Mouse (Mus musculus): ENCODE measurements around the gene Bola1.
"Not testable (repeated sequence)": the region's sequence is repeated elsewhere in the genome, so short reads cannot be mapped to it uniquely, and the experiment has no call there.

Gene Bola1

DNA sequence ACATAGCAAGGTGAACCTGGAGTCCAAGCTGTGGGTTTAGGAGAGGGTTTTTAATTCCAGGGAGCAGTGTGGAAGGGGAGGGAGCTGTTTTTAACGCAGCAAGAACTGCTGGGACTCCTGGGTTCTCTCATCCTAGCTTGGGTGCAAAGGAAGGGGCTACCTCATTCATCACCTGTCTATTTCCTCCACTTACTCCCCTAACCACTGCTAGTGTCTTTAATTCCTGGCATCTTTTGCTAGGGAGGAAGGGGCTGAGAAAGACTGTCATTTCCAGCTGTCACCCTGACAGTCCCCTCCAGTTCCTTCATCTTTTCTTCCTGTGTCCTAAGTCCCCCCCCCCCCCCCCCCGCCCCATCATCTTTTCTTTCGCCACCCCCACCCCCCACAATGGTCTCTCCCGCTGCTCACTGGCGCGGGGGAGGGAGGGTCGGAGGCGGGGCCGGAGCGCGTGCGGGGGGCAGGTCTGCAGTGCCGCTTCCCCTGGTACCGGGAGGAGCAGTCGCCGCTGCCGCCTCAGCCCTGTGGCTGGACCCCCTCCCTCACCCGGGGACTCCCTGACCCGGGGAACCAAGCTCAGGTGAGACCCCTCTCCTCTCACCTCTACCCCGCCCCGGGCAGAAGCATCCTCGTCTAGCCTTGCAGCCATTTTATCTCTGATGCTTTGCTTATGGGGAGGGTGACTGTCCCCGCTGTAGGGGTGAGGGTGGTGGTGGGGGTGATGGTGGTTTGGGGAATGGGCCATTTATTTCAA is 38.6 kb downstream of the Bola1 start, which contains the start of gene Sv2a:
TSS of gene Sv2a (plus strand) at position 425 of the 751 bp plus-strand sequence.
- DNase-seq (ENCODE audit: low spot score in 2 of 2), result peak; percentile 59 to 70

- DNase-seq (ENCODE audit: low spot score in 2 of 2), result peak in 1 of 2 experiments; percentile 27
Measured at GRCm38 (mm10) chr3:96179531-96179930, 40.0 kb downstream of the Bola1 start.

DNA sequence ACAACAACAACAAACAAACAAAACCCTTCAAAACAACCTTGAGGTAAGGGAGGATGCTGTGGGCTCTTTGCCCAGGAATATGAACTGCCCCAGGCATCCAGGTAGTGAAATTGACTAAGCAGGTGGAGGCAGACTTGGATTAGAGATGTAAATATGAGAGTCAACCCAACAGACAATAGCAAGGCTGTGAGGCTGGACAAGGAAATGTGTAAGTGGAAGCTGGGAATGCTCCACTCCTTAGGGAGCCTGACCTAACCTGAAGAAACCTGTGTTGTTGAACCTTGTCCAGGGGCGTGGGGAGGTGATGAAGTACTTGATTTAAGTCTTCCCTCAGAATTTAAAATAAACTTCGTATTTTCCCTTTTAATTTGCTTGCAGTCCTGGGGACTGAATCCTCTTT is 40.6 kb downstream of the Bola1 start:
- DNase-seq (ENCODE audit: low spot score in 2 of 2), result no peak

DNA sequence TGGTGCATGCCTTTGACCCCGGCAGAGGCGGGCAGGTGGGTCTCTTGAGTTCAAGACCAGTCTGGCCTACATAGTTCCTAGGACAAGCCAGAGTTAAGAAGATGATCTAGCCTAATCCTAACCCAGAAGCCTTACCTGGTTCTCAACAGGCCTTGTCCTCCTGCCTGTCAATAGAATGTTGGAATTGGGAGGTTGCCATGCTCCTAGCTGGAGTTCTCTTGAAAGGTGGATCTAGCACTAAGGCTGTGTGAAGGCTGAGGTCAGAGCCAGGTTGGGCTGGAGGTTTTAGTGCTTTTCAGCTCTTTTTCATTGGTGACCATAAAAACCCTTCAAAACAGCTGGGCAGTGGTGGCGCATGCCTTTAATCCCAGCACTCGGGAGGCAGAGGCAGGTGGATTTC is 41.1 kb downstream of the Bola1 start:
- no peak for DNase-seq (ENCODE audit: low spot score in 2 of 2)

DNA sequence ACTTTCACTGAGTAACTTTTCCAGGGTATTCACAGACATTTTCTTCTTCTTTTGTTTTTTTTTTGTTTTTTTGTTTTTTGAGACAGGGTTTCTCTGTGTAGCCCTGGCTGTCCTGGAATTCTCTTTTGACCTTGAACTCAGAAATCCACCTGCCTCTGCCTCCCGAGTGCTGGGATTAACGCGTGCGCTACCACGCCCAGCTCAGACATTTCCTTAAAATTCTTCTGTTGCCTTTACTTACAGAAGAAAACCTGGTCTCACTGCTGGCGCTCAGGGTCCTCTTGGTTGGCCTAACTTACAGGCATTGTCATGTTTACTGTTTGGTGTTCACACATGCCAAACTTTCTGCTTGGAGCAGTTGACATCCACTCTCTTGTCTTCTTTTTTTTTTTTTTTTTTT is 44.3 kb downstream of the Bola1 start:
- DNase-seq (ENCODE audit: low spot score in 2 of 2), result no peak

- not testable (repeated sequence) for DNase-seq (ENCODE audit: low spot score in 2 of 2)
Measured at GRCm38 (mm10) chr3:96174042-96174441, 45.5 kb downstream of the Bola1 start.

GRCm38 (mm10) chr3:96173185-96173584 is 46.3 kb downstream of the Bola1 start:
- DNase-seq (ENCODE audit: low spot score in 2 of 2), result no peak

- DNase-seq (ENCODE audit: low spot score in 2 of 2), result peak; percentile 58 to 77
Measured at GRCm38 (mm10) chr3:96172197-96173178, 47.0 kb downstream of the Bola1 start, which contains the start of gene Sf3b4. TSS of gene Sf3b4 (plus strand) at chr3:96172332.

GRCm38 (mm10) chr3:96171583-96172196 is 47.8 kb downstream of the Bola1 start:
- DNase-seq (ENCODE audit: low spot score in 2 of 2), result no peak

DNA sequence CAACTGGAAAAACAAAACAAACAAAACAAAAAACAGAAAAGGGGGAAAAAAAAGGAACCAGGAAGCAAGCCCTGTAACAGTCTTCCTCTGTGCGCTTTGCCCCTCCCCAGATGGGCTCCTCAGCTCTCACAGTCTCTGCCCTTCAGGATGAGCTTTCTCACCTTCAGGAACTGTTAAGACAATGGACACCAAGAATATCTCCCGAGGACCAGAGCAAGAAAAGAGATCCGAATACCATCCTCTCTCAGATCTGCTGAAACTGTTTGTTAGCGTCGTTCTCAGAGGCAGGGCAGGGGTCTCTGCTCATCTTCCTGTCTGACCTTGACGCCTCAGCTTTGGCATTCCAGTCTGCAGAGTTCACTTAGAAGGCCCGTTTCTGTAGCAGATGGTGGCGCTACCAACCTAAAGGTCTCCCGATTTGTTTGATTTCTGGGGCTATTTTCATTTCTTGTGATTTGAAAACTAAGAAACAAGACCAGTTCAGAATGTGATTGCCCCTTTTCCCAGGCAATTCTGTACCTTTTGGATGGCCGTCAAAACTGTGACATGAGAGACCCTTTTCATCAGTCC is 48.4 kb downstream of the Bola1 start:
- DNase-seq (ENCODE audit: low spot score in 2 of 2), result no peak

GRCm38 (mm10) chr3:96170276-96170675 is 49.2 kb downstream of the Bola1 start:
- no peak for DNase-seq (ENCODE audit: low spot score in 2 of 2)

DNA sequence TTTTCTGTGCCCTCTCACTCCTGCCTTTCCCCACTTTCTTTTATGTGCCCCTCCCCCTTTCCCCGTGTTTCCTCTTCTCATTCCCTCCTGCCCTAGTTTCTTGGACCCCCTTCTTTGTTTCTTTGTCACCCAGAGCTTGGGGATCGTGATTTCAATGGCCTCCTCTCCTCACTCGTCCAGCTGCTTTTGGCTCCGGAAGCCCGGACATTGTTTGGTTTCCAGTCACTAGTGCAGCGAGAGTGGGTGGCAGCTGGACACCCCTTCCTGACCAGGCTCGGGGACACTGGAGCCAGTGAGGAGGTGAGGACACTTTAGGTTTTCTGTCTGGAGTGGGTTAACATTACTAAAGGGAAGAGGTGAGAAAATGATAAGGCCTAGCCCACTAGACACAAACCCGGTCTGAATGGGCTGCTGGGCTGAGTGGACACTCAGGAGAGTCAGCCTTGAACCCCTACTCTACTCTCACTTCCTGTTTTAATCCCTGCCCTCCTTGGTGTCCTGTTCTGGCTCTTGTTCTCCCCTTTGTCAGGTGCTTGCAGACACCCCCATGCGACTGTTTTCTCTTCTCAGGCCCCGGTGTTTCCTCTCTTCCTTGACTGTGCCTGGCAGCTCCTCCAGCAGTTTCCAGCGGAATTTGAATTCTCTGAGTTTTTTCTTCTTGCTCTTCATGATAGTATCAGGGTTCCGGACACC is 50.9 kb downstream of the Bola1 start:
- no peak for DNase-seq (ENCODE audit: low spot score in 2 of 2)

- no peak for DNase-seq (ENCODE audit: low spot score in 2 of 2)
Measured at GRCm38 (mm10) chr3:96163040-96163439, 56.5 kb downstream of the Bola1 start.

- no peak for DNase-seq (ENCODE audit: low spot score in 2 of 2)
Measured at GRCm38 (mm10) chr3:96161869-96162840, 57.4 kb downstream of the Bola1 start, which contains the start of gene Mtmr11. TSS of gene Mtmr11 (plus strand) at chr3:96162004.

GRCm38 (mm10) chr3:96160803-96161516 is 58.5 kb downstream of the Bola1 start:
- DNase-seq (ENCODE audit: low spot score in 2 of 2), result no peak

DNA sequence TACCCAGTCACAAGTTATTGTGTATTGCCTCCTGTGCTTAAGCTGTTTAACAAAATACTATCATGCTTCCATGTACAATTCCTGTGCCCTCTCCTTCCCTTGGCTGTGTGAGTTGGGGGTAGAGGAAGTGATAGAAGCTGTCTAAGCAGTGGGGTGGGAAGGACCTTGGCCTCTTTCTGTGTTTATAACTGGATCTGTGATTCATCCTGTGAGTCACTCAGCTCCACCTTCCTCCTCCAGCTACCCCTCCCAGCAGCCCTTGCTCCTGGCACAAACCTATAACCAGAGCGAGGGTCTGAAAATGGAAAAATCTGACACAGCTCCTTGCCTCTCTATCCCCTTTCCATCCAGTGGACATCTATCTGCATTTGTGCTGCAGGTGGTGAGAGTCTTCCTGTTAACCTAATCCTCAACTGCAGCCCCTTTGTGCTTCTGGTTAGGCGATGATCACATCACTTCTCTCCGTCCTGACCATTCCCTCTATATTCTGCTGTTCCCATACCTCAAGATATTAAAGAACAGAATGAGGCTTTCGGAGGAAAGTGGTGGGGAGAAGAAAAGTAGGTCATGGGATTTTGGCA is 59.2 kb downstream of the Bola1 start:
- no peak for DNase-seq (ENCODE audit: low spot score in 2 of 2)

DNA sequence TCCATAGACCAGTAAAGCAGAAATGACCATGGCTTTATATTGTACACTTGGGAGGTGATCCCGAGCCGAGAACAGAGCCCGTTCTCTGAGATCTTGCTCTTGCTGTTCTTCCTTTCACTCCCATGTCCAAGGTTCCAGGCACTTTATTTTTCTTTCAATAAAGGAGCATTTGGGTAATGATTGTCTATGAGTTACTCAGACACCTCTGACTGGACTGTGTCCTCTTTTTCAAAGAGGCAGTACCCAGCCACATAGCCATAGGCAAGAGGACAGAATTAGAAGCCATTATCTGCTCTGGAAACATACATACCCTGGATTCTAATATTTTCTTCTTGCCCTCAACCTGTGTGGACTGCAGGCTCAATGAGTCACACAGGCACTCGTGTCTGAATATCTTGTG is 59.7 kb downstream of the Bola1 start:
- DNase-seq (ENCODE audit: low spot score in 2 of 2), result no peak

GRCm38 (mm10) chr3:96155501-96155900 is 64.0 kb downstream of the Bola1 start:
- no peak for DNase-seq (ENCODE audit: low spot score in 2 of 2)

DNA sequence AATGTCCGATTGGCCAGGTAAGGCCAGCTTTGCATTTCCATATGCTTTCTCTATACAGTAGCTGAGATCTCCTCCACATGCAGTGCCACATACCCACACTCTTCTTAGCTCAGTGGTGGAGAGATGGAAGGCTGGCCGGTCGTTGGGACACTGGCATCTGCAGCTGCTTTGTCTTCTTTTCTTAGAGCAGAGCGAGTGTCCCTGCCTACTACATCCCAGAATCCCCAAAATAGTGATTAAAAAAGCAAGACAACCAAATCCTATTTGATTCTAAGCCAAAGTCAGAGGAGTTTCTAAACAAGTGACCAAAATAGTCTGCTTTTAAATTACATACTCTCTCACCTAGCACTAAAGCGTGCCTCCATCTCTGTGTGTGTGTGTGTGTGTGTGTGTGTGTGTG is 66.9 kb downstream of the Bola1 start:
- DNase-seq (ENCODE audit: low spot score in 2 of 2), result no peak

All from cerebellum, postnatal 4 days (tissue).